Mouse (Mus musculus) lung, postnatal 0 days (tissue): ENCODE measurements at regions not wholly inside any gene's neighbourhood (a gene's known extent, or its start where the extent isn't known, plus 50 kb on each side); places are given as distances from the start of the nearest gene placed in this dataset.

Experiments used
- ATAC-seq: fragments of 200-750 bp; cut with Nextera tagmentation; 2 replicates; pipeline ENCODE4 v1.8.0; 2017; ENCODE audit warnings: moderate library complexity
- DNase-seq: peaks from one replicate; pipeline ENCODE4 v3.0.0-alpha.2; 2016; ENCODE audit warnings: low spot score
- H3K27ac ChIP-seq: fragments of 300-500 bp; sonication (generic); 2 replicates; pipeline ENCODE4 v1.5.1; 2014; ENCODE audit warnings: antibody characterized with exemption, mild to moderate bottlenecking, low read length, mixed read lengths
- H3K27me3 ChIP-seq: fragments of 300-500 bp; sonication (generic); replicated peaks from 2 replicates; pipeline ENCODE4 v1.6.1; 2014; ENCODE audit warnings: low read length, mixed read lengths; ENCODE audit not compliant: insufficient read depth
- H3K36me3 ChIP-seq: fragments of 300-500 bp; sonication (generic); 2 replicates; pipeline ENCODE4 v1.6.1; 2014; ENCODE audit warnings: low read length, mixed read lengths; ENCODE audit not compliant: insufficient read depth
- H3K4me1 ChIP-seq: fragments of 300-500 bp; sonication (generic); 2 replicates; pipeline ENCODE4 v1.6.1; 2014; ENCODE audit warnings: antibody characterized with exemption, low read depth, low read length, mixed read lengths; ENCODE audit not compliant: insufficient read depth
- H3K4me2 ChIP-seq: fragments of 300-500 bp; sonication (generic); replicated peaks from 2 replicates; pipeline ENCODE4 v1.6.1; 2014; ENCODE audit warnings: low read depth, mild to moderate bottlenecking, low read length, moderate library complexity, mixed read lengths
- H3K4me3 ChIP-seq: fragments of 300-500 bp; sonication (generic); 2 replicates; pipeline ENCODE4 v1.5.1; 2014; ENCODE audit warnings: low read depth, low read length
- H3K9ac ChIP-seq: fragments of 300-500 bp; sonication (generic); replicated peaks from 2 replicates; pipeline ENCODE4 v1.6.1; 2014; ENCODE audit warnings: low read depth, mild to moderate bottlenecking
- H3K9me3 ChIP-seq: fragments of 300-500 bp; sonication (generic); 2 replicates; pipeline ENCODE4 v1.6.1; 2016; ENCODE audit warnings: low read length, mixed read lengths
- CTCF ChIP-seq: IDR thresholded peaks from 2 replicates; pipeline ENCODE4 v1.5.1; 2016; ENCODE audit warnings: antibody characterized with exemption, mild to moderate bottlenecking
- EP300 ChIP-seq: IDR thresholded peaks from 2 replicates; pipeline ENCODE4 v1.6.1; 2016; ENCODE audit warnings: antibody characterized with exemption, mild to moderate bottlenecking, control low read depth
- WGBS: fragments of 180-500 bp; shearing (Covaris S2); extraction: QIAGEN DNeasy Blood & Tissue Kit; methylation state at CpG from one replicate; pipeline ENCODE4 v1.1.7; 2014; 5-methylcytosine and 5-hydroxymethylcytosine counted together

GRCm38 (mm10) chr4:5590531-5590930, 797.4 kb upstream of the Impad1 start:
- Histone ChIP-seq H3K27ac (no peak overlapping the region), H3K36me3 (no peaks in the 10 kb centered on the region), H3K4me2 (no peak overlapping the region), H3K9ac (no peak overlapping the region), H3K27me3 (no peaks in the 10 kb centered on the region), H3K4me1 (no peaks in the 10 kb centered on the region), H3K4me3 (no peak overlapping the region), H3K9me3 (no peaks in the 10 kb centered on the region)
- DNase-seq, result no peak
- 30% methylated on average over 4 of the region's 4 CpGs for WGBS
- ATAC-seq, result no peak
- no peak for TF ChIP-seq EP300
- no peak for TF ChIP-seq CTCF

- WGBS, result 74% methylated on average over 4 of the region's 4 CpGs
- Histone ChIP-seq H3K9ac (no peak overlapping the region), H3K4me1 (no peaks in the 10 kb centered on the region), H3K36me3 (no peaks in the 10 kb centered on the region), H3K9me3 (no peaks in the 10 kb centered on the region), H3K4me2 (no peak overlapping the region), H3K27ac (no peak overlapping the region), H3K4me3 (no peak overlapping the region), H3K27me3 (no peaks in the 10 kb centered on the region)
- peak; percentile 7 for DNase-seq
- ATAC-seq, result no peak
- TF ChIP-seq CTCF, result no peak
- no peak for TF ChIP-seq EP300
Measured at GRCm38 (mm10) chr4:5587465-5587864, 794.3 kb upstream of the Impad1 start.

GRCm38 (mm10) chr4:5585205-5585604, 792.0 kb upstream of the Impad1 start:
- 77% methylated on average over 4 of the region's 4 CpGs for WGBS
- ATAC-seq, result no peak

GRCm38 (mm10) chr4:5583989-5584677, 791.0 kb upstream of the Impad1 start:
- Histone ChIP-seq H3K36me3 (no peaks in the 10 kb centered on the region), H3K4me2 (no peak overlapping the region), H3K9ac (no peak overlapping the region), H3K4me1 (no peaks in the 10 kb centered on the region), H3K27ac (no peak overlapping the region), H3K4me3 (no peak overlapping the region), H3K27me3 (no peaks in the 10 kb centered on the region), H3K9me3 (no peaks in the 10 kb centered on the region)
- ATAC-seq (no peak), DNase-seq (peak; percentile 14)
- no peak for TF ChIP-seq EP300
- no peak for TF ChIP-seq CTCF
- WGBS, result 50% methylated on average over 6 of the region's 6 CpGs

More at GRCm38 (mm10) chr4:5585205-5585604, 792.0 kb upstream of the Impad1 start:
- H3K4me2 ChIP-seq, result no peak overlapping the region
- DNase-seq, result no peak
- no peak overlapping the region for H3K4me3 ChIP-seq
- H3K27me3 ChIP-seq, result no peaks in the 10 kb centered on the region
- H3K27ac ChIP-seq, result no peak overlapping the region
- TF ChIP-seq EP300, result no peak
- TF ChIP-seq CTCF, result no peak
- H3K4me1 ChIP-seq, result no peaks in the 10 kb centered on the region
- no peaks in the 10 kb centered on the region for H3K9me3 ChIP-seq
- H3K36me3 ChIP-seq, result no peaks in the 10 kb centered on the region
- H3K9ac ChIP-seq, result no peak overlapping the region

- Histone ChIP-seq H3K4me2 (no peak overlapping the region), H3K27me3 (no peaks in the 10 kb centered on the region), H3K4me1 (no peaks in the 10 kb centered on the region), H3K27ac (no peak overlapping the region), H3K4me3 (no peak overlapping the region), H3K9me3 (no peaks in the 10 kb centered on the region), H3K9ac (no peak overlapping the region), H3K36me3 (no peaks in the 10 kb centered on the region)
- ATAC-seq (no peak), DNase-seq (no peak)
- TF ChIP-seq CTCF (no peak), EP300 (no peak)
Measured at GRCm38 (mm10) chr4:5568076-5568475, 774.9 kb upstream of the Impad1 start.

- Histone ChIP-seq H3K9ac (no peak overlapping the region), H3K9me3 (no peaks in the 10 kb centered on the region), H3K36me3 (no peaks in the 10 kb centered on the region), H3K27ac (no peak overlapping the region), H3K4me3 (no peak overlapping the region), H3K4me2 (no peak overlapping the region), H3K4me1 (no peaks in the 10 kb centered on the region), H3K27me3 (no peaks in the 10 kb centered on the region)
- ATAC-seq (no peak), DNase-seq (no peak)
- WGBS, result 46% methylated on average over 3 of the region's 3 CpGs
- no peak for TF ChIP-seq CTCF
- TF ChIP-seq EP300, result no peak
Measured at GRCm38 (mm10) chr4:5560001-5560657, 767.0 kb upstream of the Impad1 start.
